ENCODE assay signal across 19 mouse cellular contexts in genomic region chr10:17074013-17074401, GRCm38 (mm10).
DNase-seq lines count a peak whose midpoint lies in the region; TF ChIP-seq lines count a peak whose summit lies in the region.
"Had no signal": no experiment of that assay in that cellular context is flagged by ENCODE, and none has a peak within 500 bp of the region (broad histone marks: within the 10 kb centered on the region; RNA-seq: fewer than 3 reads in every experiment).

No protein-coding gene starts in this region.

- H3K4me1 ChIP-seq in embryonic fibroblast, embryonic 13.5 days (ENCODE audit: control insufficient read depth, insufficient read depth, low read length) = peaks cover 6% of the 10 kb centered on the region
- H3K4me1 ChIP-seq in limb, embryonic 10.5 days = peaks cover 36% of the 10 kb centered on the region
- H3K4me1 ChIP-seq in thymus, adult 2 months (replicated peaks; ENCODE audit: control insufficient read depth, insufficient read depth, low read length) = no peaks in the 10 kb centered on the region
- H3K4me1 ChIP-seq: liver, embryonic 12.5 days; neural tube, embryonic 12.5 days; stomach, embryonic 15.5 days had no signal

- no peak overlapping the region for H3K4me3 ChIP-seq in embryonic fibroblast, embryonic 13.5 days (ENCODE audit: insufficient read depth, low read length)
- no peak overlapping the region for H3K4me3 ChIP-seq in limb, embryonic 10.5 days
- H3K4me3 ChIP-seq in thymus, adult 2 months (ENCODE audit: control insufficient read depth, insufficient read depth, low read length) = no peak overlapping the region
- H3K4me3 ChIP-seq: heart, embryonic 15.5 days; liver, embryonic 12.5 days; neural tube, embryonic 12.5 days; stomach, embryonic 15.5 days had no signal

- peak overlapping the region; percentile 83 for H3K27ac ChIP-seq in embryonic fibroblast, embryonic 13.5 days (ENCODE audit: insufficient read depth, low read length)
- peak overlapping the region; percentile 78 for H3K27ac ChIP-seq in limb, embryonic 10.5 days
- H3K27ac ChIP-seq in thymus, adult 2 months (ENCODE audit: control insufficient read depth, insufficient read depth, low read length) = no peak overlapping the region
- H3K27ac ChIP-seq: heart, embryonic 15.5 days; liver, embryonic 12.5 days; neural tube, embryonic 12.5 days; stomach, embryonic 15.5 days had no signal

- no peaks in the 10 kb centered on the region for H3K9me3 ChIP-seq in limb, embryonic 10.5 days (replicated peaks)
- H3K9me3 ChIP-seq: heart, embryonic 15.5 days; liver, embryonic 12.5 days; neural tube, embryonic 12.5 days; stomach, embryonic 15.5 days had no signal

- TF ChIP-seq POLR2A in embryonic fibroblast, embryonic 13.5 days (IDR thresholded peaks at IDR 0.05; ENCODE audit: low read depth, low read length) = no peak
- no peak for TF ChIP-seq POLR2A in thymus, adult 2 months (IDR thresholded peaks at IDR 0.05; ENCODE audit: control insufficient read depth, extremely low read depth, insufficient read depth, low read length, poor library complexity)

- 44% methylated on average over 1 of the region's 1 CpGs for WGBS in limb, embryonic 10.5 days
- 83% methylated on average over 1 of the region's 1 CpGs for WGBS in thymus, adult 2 months

- no peak for TF ChIP-seq CTCF in embryonic fibroblast, embryonic 13.5 days (IDR thresholded peaks at IDR 0.05; ENCODE audit: borderline replicate concordance, insufficient read depth, low read length)
- TF ChIP-seq CTCF in thymus, adult 2 months (IDR thresholded peaks at IDR 0.05; ENCODE audit: borderline replicate concordance, control insufficient read depth, extremely low read depth, insufficient read depth, low read length, poor library complexity) = no peak

- peak; percentile 12 for DNase-seq in retina, postnatal 1 day
- no peak for DNase-seq in retina, embryonic 14.5 days (ENCODE audit: low spot score)
- no peak for DNase-seq in limb, embryonic 10.5 days (ENCODE audit: low spot score)
- no peak for DNase-seq in thymus, adult 2 months
- DNase-seq in spleen, adult 18-20 months = no peak
- no peak for DNase-seq in urinary bladder, postnatal 14 days (ENCODE audit: low spot score)
- DNase-seq: cerebellum, adult 9-11 months; gastrocnemius, postnatal 10 days; heart, adult 11 months; kidney, adult 18-20 months; kidney, postnatal 10 days; lung, postnatal 4 days; right cerebral cortex, postnatal 14 days; thymus, adult 18-20 months had no signal

- H3K36me3 ChIP-seq in limb, embryonic 10.5 days = no peaks in the 10 kb centered on the region
- no peaks in the 10 kb centered on the region for H3K36me3 ChIP-seq in thymus, adult 2 months (ENCODE audit: control insufficient read depth, insufficient read depth, low read length)
- H3K36me3 ChIP-seq: heart, embryonic 15.5 days; liver, embryonic 12.5 days; neural tube, embryonic 12.5 days; stomach, embryonic 15.5 days had no signal

- H3K27me3 ChIP-seq in limb, embryonic 10.5 days (ENCODE audit: low read depth, poor library complexity, severe bottlenecking) = no peaks in the 10 kb centered on the region
- H3K27me3 ChIP-seq in thymus, adult 2 months (ENCODE audit: control insufficient read depth, insufficient read depth, low read length) = no peaks in the 10 kb centered on the region
- H3K27me3 ChIP-seq: heart, embryonic 15.5 days; liver, embryonic 12.5 days; neural tube, embryonic 12.5 days; stomach, embryonic 15.5 days had no signal
